ENCODE assay signal across 11 mouse cellular contexts in genomic region chr16:8595411-8595810, GRCm38 (mm10). TPM values are rescaled to one million over a fixed set of nuclear protein-coding genes. Genes with fewer than 3 reads are reported as not detected.
DNase-seq lines count a peak whose midpoint lies in the region.
"Had no signal": no experiment of that assay in that cellular context is flagged by ENCODE, and none has a peak within 500 bp of the region (broad histone marks: within the 10 kb centered on the region; RNA-seq: fewer than 3 reads in every experiment).

No protein-coding gene starts in this region.

- intact Hi-C loops in gastrocnemius, postnatal 14 days (cut with DNase I; ENCODE audit: low total_unique reads) = no loop called here
- intact Hi-C loops in gastrocnemius, postnatal 36 days (cut with DNase I) = no loop called here
- intact Hi-C loops in left cerebral cortex, postnatal 10 days (cut with DNase I) = no loop called here

- DNase-seq in gastrocnemius, postnatal 14 days = peak; percentile 12
- DNase-seq in gastrocnemius, postnatal 36 days = no peak
- peak; percentile 23 for DNase-seq in MN1 (ENCODE audit: low spot score)
- DNase-seq in frontal cortex, postnatal 25 days (ENCODE audit: low spot score in 2 of 2) = peak; percentile 30 to 35
- DNase-seq in left cerebral cortex, postnatal 10 days (ENCODE audit: extremely low spot score in 1 of 2, low spot score in 2 of 2) = peak; percentile 42 to 43
- no peak for DNase-seq in adrenal gland, postnatal 14 days
- no peak for DNase-seq in ovary, postnatal 36 days (ENCODE audit: low spot score)
- DNase-seq in spleen, adult 18-20 months = no peak
- DNase-seq: B cell, adult 2 months; embryo, embryonic 11 days; gastrocnemius, postnatal 10 days had no signal

RNA-seq across cellular contexts. Expression of gene Pmm2, which starts 42.1 kb away (rescaled TPM):
- total RNA-seq in gastrocnemius, postnatal 14 days (2021) = 10 to 100 TPM; 19.3 to 22.6 TPM
- total RNA-seq in gastrocnemius, postnatal 36 days (2021) = 10 to 100 TPM; 16.4 to 18.3 TPM
- 10 to 100 TPM; 30.3 to 34.4 TPM for total RNA-seq in left cerebral cortex, postnatal 10 days (2021)
- total RNA-seq in adrenal gland, postnatal 14 days (2021) = 74.6 and 75.4 TPM in 2 replicates

RNA-seq across cellular contexts. Expression of gene Tmem186, which starts 42.1 kb away (rescaled TPM):
- 10 to 100 TPM in 1 of 2 experiments, 1 to 10 TPM in 1; 9.2 to 10.4 TPM for total RNA-seq in gastrocnemius, postnatal 14 days (2021)
- 10 to 100 TPM in 1 of 2 experiments, 1 to 10 TPM in 1; 8.9 to 12.5 TPM for total RNA-seq in gastrocnemius, postnatal 36 days (2021)
- 10 to 100 TPM; 11.6 to 12.7 TPM for total RNA-seq in left cerebral cortex, postnatal 10 days (2021)
- 22.9 and 23.8 TPM in 2 replicates for total RNA-seq in adrenal gland, postnatal 14 days (2021)

Comparison
In these comparisons a context has a peak if more than half of its experiments do, and no peak if none do; other contexts are left out.
1. DNase-seq: peak in gastrocnemius, postnatal 14 days (single experiment), MN1 (single experiment), frontal cortex, postnatal 25 days (2 of 2) and left cerebral cortex, postnatal 10 days (2 of 2); none in gastrocnemius, postnatal 36 days (0 of 2), adrenal gland, postnatal 14 days (single experiment), ovary, postnatal 36 days (single experiment) and spleen, adult 18-20 months (0 of 2).